ENCODE assay signal across 35 mouse cellular contexts in genomic region chr11:109489763-109490162, GRCm38 (mm10).
"Had no signal": no experiment of that assay in that cellular context is flagged by ENCODE, and none has a peak within 500 bp of the region (broad histone marks: within the 10 kb centered on the region; RNA-seq: fewer than 3 reads in every experiment).

No protein-coding gene starts in this region.

- H3K4me2 ChIP-seq: heart, embryonic 11.5 days; heart, embryonic 12.5 days; heart, embryonic 13.5 days; heart, embryonic 15.5 days; hindbrain, embryonic 12.5 days; hindbrain, embryonic 13.5 days; hindbrain, embryonic 14.5 days; hindbrain, embryonic 15.5 days; intestine, embryonic 15.5 days; kidney, embryonic 15.5 days had no signal

- H3K9me3 ChIP-seq: heart, embryonic 12.5 days; heart, embryonic 13.5 days; heart, embryonic 15.5 days; hindbrain, embryonic 10.5 days; hindbrain, embryonic 12.5 days; hindbrain, embryonic 13.5 days; hindbrain, embryonic 15.5 days; intestine, embryonic 15.5 days; kidney, embryonic 15.5 days had no signal

- ATAC-seq: hindbrain, embryonic 16.5 days; hindbrain, postnatal 0 days; inflammation-experienced regulatory T-cells, adult 6 months; intestine, embryonic 15.5 days; intestine, embryonic 16.5 days; intestine, postnatal 0 days had no signal

- H3K4me3 ChIP-seq: heart, embryonic 12.5 days; heart, embryonic 13.5 days; heart, embryonic 15.5 days; hindbrain, embryonic 10.5 days; hindbrain, embryonic 12.5 days; hindbrain, embryonic 13.5 days; hindbrain, embryonic 15.5 days; intestine, embryonic 15.5 days; kidney, embryonic 15.5 days; layer of hippocampus, adult 2 months; left cerebral cortex, adult 2 months had no signal

- H3K27me3 ChIP-seq: heart, embryonic 12.5 days; heart, embryonic 13.5 days; heart, embryonic 15.5 days; hindbrain, embryonic 12.5 days; hindbrain, embryonic 13.5 days; hindbrain, embryonic 15.5 days; intestine, embryonic 15.5 days; kidney, embryonic 15.5 days had no signal

- DNase-seq: heart, postnatal 10 days; heart, postnatal 14 days; heart, postnatal 36 days; heart, postnatal 4 days; kidney, adult 11 months; kidney, adult 18-20 months; kidney, adult 2 months; kidney, adult 8-10 months; kidney, adult 9 months; kidney, postnatal 10 days; kidney, postnatal 14 days; kidney, postnatal 25 days; kidney, postnatal 36 days; kidney, postnatal 4 days; layer of hippocampus, adult 9-11 months; layer of hippocampus, postnatal 36 days had no signal

- H3K36me3 ChIP-seq: heart, embryonic 12.5 days; heart, embryonic 13.5 days; heart, embryonic 15.5 days; hindbrain, embryonic 10.5 days; hindbrain, embryonic 12.5 days; hindbrain, embryonic 13.5 days; hindbrain, embryonic 15.5 days; intestine, embryonic 15.5 days; kidney, embryonic 15.5 days had no signal

- H3K9ac ChIP-seq: heart, embryonic 12.5 days; heart, embryonic 13.5 days; heart, embryonic 15.5 days; hindbrain, embryonic 12.5 days; hindbrain, embryonic 13.5 days; hindbrain, embryonic 14.5 days; hindbrain, embryonic 15.5 days; intestine, embryonic 15.5 days; kidney, embryonic 15.5 days had no signal

- H3K27ac ChIP-seq: heart, embryonic 13.5 days; heart, embryonic 15.5 days; hindbrain, embryonic 10.5 days; hindbrain, embryonic 12.5 days; hindbrain, embryonic 13.5 days; hindbrain, embryonic 14.5 days; hindbrain, embryonic 15.5 days; hindbrain, postnatal 0 days; intestine, embryonic 15.5 days; kidney, embryonic 15.5 days; kidney, postnatal 0 days; layer of hippocampus, adult 2 months; left cerebral cortex, adult 2 months had no signal

- H3K4me1 ChIP-seq: hindbrain, embryonic 15.5 days; intestine, embryonic 15.5 days had no signal
